Mouse (Mus musculus) adrenal gland, postnatal 25 days (tissue): ENCODE measurements around the gene Snx17. TPM values are rescaled to one million over a fixed set of nuclear protein-coding genes. Genes with fewer than 3 reads are reported as not detected.

Source experiments
- DNase-seq: peaks from one replicate; pipeline ENCODE4 v3.0.0; 2021; ENCODE audit warnings: mixed read lengths
- long read RNA-seq: library from polyadenylated mRNA; stranded (forward); transcript quantifications from one replicate; pipeline ENCODE4 v2.0.0, GENCODE M21; 2021
- total RNA-seq: library from RNA; stranded (reverse); gene quantifications from 2 replicates; pipeline ENCODE4 v1.2.3, GENCODE M21; 2021

Snx17 gene
- 97.6 and 99.5 TPM in 2 replicates for total RNA-seq
- long read RNA-seq, transcript Snx17-201 (15 exons, 2,018 nt) = major isoform, 137 of 160 reads
- long read RNA-seq, partial matches to known transcripts = 12 of 160 reads
- long read RNA-seq, other reads (novel, unspliced or antisense) = 9 of 160 reads

- DNase-seq = peak; percentile 99
Measured at GRCm38 (mm10) chr5:31192939-31193630, at the start of gene Snx17, which contains the start of gene Eif2b4. TSS of gene Snx17 (plus strand) at chr5:31193227. TSS of gene Eif2b4 (minus strand) at chr5:31193430.

- DNase-seq = peak; percentile 51
Measured at GRCm38 (mm10) chr5:31149781-31150180, 43.2 kb upstream of the Snx17 start.

- DNase-seq = peak; percentile 45
Measured at GRCm38 (mm10) chr5:31151746-31152145, 41.3 kb upstream of the Snx17 start.

GRCm38 (mm10) chr5:31153516-31154151 is 39.4 kb upstream of the Snx17 start:
- DNase-seq = no peak

GRCm38 (mm10) chr5:31154152-31154553 is 38.9 kb upstream of the Snx17 start, which contains the start of gene Mpv17:
TSS of gene Mpv17 (minus strand) at chr5:31154251.
- DNase-seq = peak; percentile 79

GRCm38 (mm10) chr5:31162462-31162861 is 30.6 kb upstream of the Snx17 start:
- no peak for DNase-seq

- DNase-seq = no peak
Measured at GRCm38 (mm10) chr5:31164878-31165277, 28.1 kb upstream of the Snx17 start.

- no peak for DNase-seq
Measured at GRCm38 (mm10) chr5:31168630-31169029, 24.4 kb upstream of the Snx17 start.

- DNase-seq = no peak
Measured at GRCm38 (mm10) chr5:31179301-31179765, 13.7 kb upstream of the Snx17 start.

GRCm38 (mm10) chr5:31179766-31180630 is 13.0 kb upstream of the Snx17 start, which contains the start of the genes Gm29609 and Gtf3c2:
TSS of gene Gm29609 (minus strand) at chr5:31179911.
TSS of gene Gtf3c2 (minus strand) at chr5:31180144.
- peak; percentile 87 for DNase-seq

GRCm38 (mm10) chr5:31181183-31181770 is 11.8 kb upstream of the Snx17 start:
- DNase-seq = no peak

GRCm38 (mm10) chr5:31183678-31184077 is 9.3 kb upstream of the Snx17 start:
- no peak for DNase-seq

- no peak for DNase-seq
Measured at GRCm38 (mm10) chr5:31188223-31188840, 4.7 kb upstream of the Snx17 start.

GRCm38 (mm10) chr5:31190201-31190600 is 2.8 kb upstream of the Snx17 start:
- DNase-seq = no peak

- DNase-seq = peak; percentile 79
Measured at GRCm38 (mm10) chr5:31192045-31192938, 735 bp upstream of the Snx17 start.

- no peak for DNase-seq
Measured at GRCm38 (mm10) chr5:31193631-31194281, 729 bp downstream of the Snx17 start.

GRCm38 (mm10) chr5:31194486-31195485 is 1.8 kb downstream of the Snx17 start:
- DNase-seq = no peak

GRCm38 (mm10) chr5:31195671-31196070 is 2.6 kb downstream of the Snx17 start:
- no peak for DNase-seq
